Mouse (Mus musculus) mouse trophoblast stem cell (cell line): Measurements from ENCODE around the gene Nop9.

Experiments
- in situ Hi-C, 2 experiments: fragments of 300-500 bp; cut with MseI, MboI; formaldehyde crosslinking; loops; 2 replicates in 1 of 2; 3 replicates in 1 of 2; pipeline ENCODE4 v1.15.1; 2025

The Nop9 gene

GRCm38 (mm10) chr14:55769087-55769703 lies 23.7 kb downstream of the Nop9 start:
- in situ Hi-C loops = no loop called here

GRCm38 (mm10) chr14:55776711-55777110 lies 31.2 kb downstream of the Nop9 start:
- in situ Hi-C loops = loop anchor here in 1 of 2 experiments (10.0 kb wide), 1 partner anchor 58 kb away; no protein-coding TSS in a partner anchor

- in situ Hi-C loops = loop anchor here in 1 of 2 experiments (10.0 kb wide), 1 partner anchor 58 kb away; no protein-coding TSS in a partner anchor
These were observed 31.7 kb downstream of the Nop9 start for GRCm38 (mm10) chr14:55777176-55777575.

- in situ Hi-C loops = loop anchor here in 1 of 2 experiments (10.0 kb wide), 1 partner anchor 57 kb away; no protein-coding TSS in a partner anchor
These were observed 32.3 kb downstream of the Nop9 start for GRCm38 (mm10) chr14:55777806-55778205.

GRCm38 (mm10) chr14:55778686-55779085 lies 33.2 kb downstream of the Nop9 start:
- in situ Hi-C loops = loop anchor here in 1 of 2 experiments (10.0 kb wide), 1 partner anchor 56 kb away; no protein-coding TSS in a partner anchor

- in situ Hi-C loops = loop anchor here in 1 of 2 experiments (10.0 kb wide), 1 partner anchor 55 kb away; no protein-coding TSS in a partner anchor
These were observed 34.2 kb downstream of the Nop9 start for GRCm38 (mm10) chr14:55779656-55780055.

- in situ Hi-C loops = no loop called here
These were observed 35.2 kb downstream of the Nop9 start for GRCm38 (mm10) chr14:55780736-55781135.

GRCm38 (mm10) chr14:55781310-55781709 lies 35.8 kb downstream of the Nop9 start:
- in situ Hi-C loops = no loop called here

GRCm38 (mm10) chr14:55782361-55782960 lies 37.0 kb downstream of the Nop9 start:
- in situ Hi-C loops = no loop called here

GRCm38 (mm10) chr14:55783171-55783957 lies 37.9 kb downstream of the Nop9 start:
- in situ Hi-C loops = no loop called here

- in situ Hi-C loops = no loop called here
These were observed 38.4 kb downstream of the Nop9 start, which contains the start of gene Adcy4 for GRCm38 (mm10) chr14:55783958-55784235. Gene Adcy4, minus strand, starts transcription at chr14:55784095.

- in situ Hi-C loops = loop anchor here in 1 of 2 experiments (5.0 kb wide), 1 partner anchor 47 kb away; no protein-coding TSS in a partner anchor
These were observed 39.7 kb downstream of the Nop9 start for GRCm38 (mm10) chr14:55785195-55785594.

- in situ Hi-C loops = loop anchor here in 1 of 2 experiments (5.0 kb wide), 1 partner anchor 45 kb away; no protein-coding TSS in a partner anchor
These were observed 42.2 kb downstream of the Nop9 start for GRCm38 (mm10) chr14:55787731-55788130.

GRCm38 (mm10) chr14:55788256-55789050 lies 43.0 kb downstream of the Nop9 start, which contains the start of gene Ripk3:
Gene Ripk3, minus strand, starts transcription at chr14:55788865.
- in situ Hi-C loops = loop anchor here in 1 of 2 experiments (5.0 kb wide), 1 partner anchor 44 kb away; no protein-coding TSS in a partner anchor

- in situ Hi-C loops = no loop called here
These were observed 48.0 kb downstream of the Nop9 start for GRCm38 (mm10) chr14:55793461-55793860.

- in situ Hi-C loops = no loop called here
These were observed 48.5 kb downstream of the Nop9 start for GRCm38 (mm10) chr14:55793946-55794345.

GRCm38 (mm10) chr14:55795380-55796163 lies 50.1 kb downstream of the Nop9 start:
- in situ Hi-C loops = no loop called here
